In the genomic region with DNA sequence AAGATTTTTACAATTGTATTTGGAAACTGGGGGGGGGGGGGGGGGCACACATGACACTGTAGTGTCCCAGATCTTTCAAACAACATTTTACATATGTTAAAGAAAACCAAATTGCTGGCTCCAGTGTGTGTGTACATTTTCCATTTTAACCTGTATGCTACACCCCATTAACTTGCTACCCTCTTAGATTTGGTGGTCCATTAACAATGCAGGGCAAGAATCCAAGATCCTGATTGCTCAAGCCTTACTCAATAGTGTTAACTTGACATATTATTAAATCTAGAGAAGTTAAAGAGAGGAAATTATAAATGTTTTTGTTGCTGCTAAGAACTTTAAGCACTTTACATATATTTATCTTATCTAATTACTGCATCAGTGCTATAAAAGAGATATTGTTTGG, we compare ENCODE assay signal across 18 mouse cellular contexts. TPM values are rescaled to one million over a fixed set of nuclear protein-coding genes. Genes with fewer than 3 reads are reported as not detected.
DNase-seq lines count a peak whose midpoint lies in the region; ATAC-seq lines count a peak whose summit lies in the region.
"Had no signal": no experiment of that assay in that cellular context is flagged by ENCODE, and none has a peak within 500 bp of the region (broad histone marks: within the 10 kb centered on the region; RNA-seq: fewer than 3 reads in every experiment).

No protein-coding gene starts in this region.

- H3K9me3 ChIP-seq in heart, embryonic 10.5 days = no peaks in the 10 kb centered on the region
- no peaks in the 10 kb centered on the region for H3K9me3 ChIP-seq in kidney, embryonic 16.5 days (ENCODE audit: low read length)
- H3K9me3 ChIP-seq in midbrain, embryonic 11.5 days (ENCODE audit: control insufficient read depth, low read length) = no peaks in the 10 kb centered on the region
- H3K9me3 ChIP-seq in midbrain, embryonic 13.5 days = no peaks in the 10 kb centered on the region
- no peaks in the 10 kb centered on the region for H3K9me3 ChIP-seq in hindbrain, embryonic 12.5 days (replicated peaks)
- H3K9me3 ChIP-seq: embryonic facial prominence, embryonic 13.5 days; forebrain, embryonic 13.5 days had no signal

- H3K4me3 ChIP-seq in heart, embryonic 10.5 days = no peak overlapping the region
- no peak overlapping the region for H3K4me3 ChIP-seq in kidney, embryonic 16.5 days (ENCODE audit: low read length)
- H3K4me3 ChIP-seq in midbrain, embryonic 11.5 days (ENCODE audit: low read depth, low read length) = no peak overlapping the region
- no peak overlapping the region for H3K4me3 ChIP-seq in midbrain, embryonic 13.5 days (replicated peaks)
- no peak overlapping the region for H3K4me3 ChIP-seq in hindbrain, embryonic 12.5 days
- H3K4me3 ChIP-seq: embryonic facial prominence, embryonic 13.5 days; forebrain, embryonic 13.5 days had no signal

- DNase-seq in heart, embryonic 10.5 days (ENCODE audit: low spot score) = no peak
- DNase-seq in heart, postnatal 36 days = no peak
- no peak for DNase-seq in kidney, postnatal 4 days
- peak; percentile 56 for DNase-seq in midbrain, embryonic 11.5 days (ENCODE audit: low spot score, missing footprints)
- DNase-seq: adrenal gland, postnatal 14 days; cerebellum, adult 11-12 months; cerebellum, adult 9-10 months; cerebellum, postnatal 36 days; forebrain, postnatal 0 days; gastrocnemius, postnatal 25 days; heart, postnatal 10 days had no signal

- peak overlapping the region; percentile 10; the same call in 1 of the 2 replicates for H3K27ac ChIP-seq in heart, embryonic 10.5 days
- no peak overlapping the region for H3K27ac ChIP-seq in kidney, embryonic 16.5 days (ENCODE audit: low read length)
- H3K27ac ChIP-seq in midbrain, embryonic 11.5 days (ENCODE audit: low read depth, low read length) = no peak overlapping the region
- no peak overlapping the region for H3K27ac ChIP-seq in midbrain, embryonic 13.5 days
- no peak overlapping the region for H3K27ac ChIP-seq in hindbrain, embryonic 12.5 days
- H3K27ac ChIP-seq: embryonic facial prominence, embryonic 13.5 days; forebrain, embryonic 13.5 days; hindbrain, embryonic 14.5 days had no signal

- no peaks in the 10 kb centered on the region for H3K36me3 ChIP-seq in heart, embryonic 10.5 days
- H3K36me3 ChIP-seq in kidney, embryonic 16.5 days (ENCODE audit: insufficient read depth, low read length) = no peaks in the 10 kb centered on the region
- no peaks in the 10 kb centered on the region for H3K36me3 ChIP-seq in midbrain, embryonic 11.5 days (ENCODE audit: control insufficient read depth, insufficient read depth, low read length)
- H3K36me3 ChIP-seq in midbrain, embryonic 13.5 days = no peaks in the 10 kb centered on the region
- no peaks in the 10 kb centered on the region for H3K36me3 ChIP-seq in hindbrain, embryonic 12.5 days
- H3K36me3 ChIP-seq: embryonic facial prominence, embryonic 13.5 days had no signal

- no peaks in the 10 kb centered on the region for H3K27me3 ChIP-seq in heart, embryonic 10.5 days (ENCODE audit: insufficient read depth, poor library complexity, severe bottlenecking)
- H3K27me3 ChIP-seq in kidney, embryonic 16.5 days (ENCODE audit: insufficient read depth, low read length) = no peaks in the 10 kb centered on the region
- no peaks in the 10 kb centered on the region for H3K27me3 ChIP-seq in midbrain, embryonic 11.5 days (ENCODE audit: control insufficient read depth, insufficient read depth, low read length)
- H3K27me3 ChIP-seq in midbrain, embryonic 13.5 days = no peaks in the 10 kb centered on the region
- no peaks in the 10 kb centered on the region for H3K27me3 ChIP-seq in hindbrain, embryonic 12.5 days
- H3K27me3 ChIP-seq: embryonic facial prominence, embryonic 13.5 days; forebrain, embryonic 13.5 days had no signal

- intact Hi-C loops in heart, postnatal 36 days (cut with DNase I) = no loop called here

- H3K4me1 ChIP-seq in heart, embryonic 10.5 days = 0 out of 2 replicates have a peak, but pooled peaks cover 6% of the 10 kb centered on the region
- H3K4me1 ChIP-seq in kidney, embryonic 16.5 days (ENCODE audit: insufficient read depth, low read length) = peaks cover 19% of the 10 kb centered on the region
- no peaks in the 10 kb centered on the region for H3K4me1 ChIP-seq in midbrain, embryonic 11.5 days (ENCODE audit: control insufficient read depth, insufficient read depth, low read length)
- H3K4me1 ChIP-seq in midbrain, embryonic 13.5 days (replicated peaks) = 0 out of 2 replicates have a peak, but pooled peaks cover 2% of the 10 kb centered on the region
- H3K4me1 ChIP-seq in hindbrain, embryonic 12.5 days = 0 out of 2 replicates have a peak, but pooled peaks cover 6% of the 10 kb centered on the region

- ATAC-seq in kidney, embryonic 16.5 days (ENCODE audit: low FRiP score, low TSS enrichment) = peak; percentile 72; the same call in 1 of the 2 replicates
- no peak for ATAC-seq in midbrain, embryonic 11.5 days (ENCODE audit: low FRiP score)
- no peak for ATAC-seq in midbrain, embryonic 13.5 days
- ATAC-seq in erythroid progenitor cell, adult 5-6 weeks (replicated peaks; ENCODE audit: low FRiP score, poor library complexity, severe bottlenecking) = no peak
- ATAC-seq in hindbrain, embryonic 12.5 days (ENCODE audit: low FRiP score) = no peak
- ATAC-seq: forebrain, embryonic 13.5 days; forebrain, postnatal 0 days had no signal

- no peak overlapping the region for H3K4me2 ChIP-seq in kidney, embryonic 16.5 days (replicated peaks; ENCODE audit: low read depth, low read length)
- H3K4me2 ChIP-seq in midbrain, embryonic 11.5 days = no peak overlapping the region
- no peak overlapping the region for H3K4me2 ChIP-seq in midbrain, embryonic 13.5 days (replicated peaks)
- no peak overlapping the region for H3K4me2 ChIP-seq in hindbrain, embryonic 12.5 days (replicated peaks)
- H3K4me2 ChIP-seq: embryonic facial prominence, embryonic 13.5 days; forebrain, embryonic 13.5 days; hindbrain, embryonic 14.5 days had no signal

- no peak overlapping the region for H3K9ac ChIP-seq in kidney, embryonic 16.5 days (replicated peaks; ENCODE audit: low read length)
- H3K9ac ChIP-seq in midbrain, embryonic 11.5 days (ENCODE audit: low read length) = no peak overlapping the region
- no peak overlapping the region for H3K9ac ChIP-seq in midbrain, embryonic 13.5 days (replicated peaks)
- H3K9ac ChIP-seq in hindbrain, embryonic 12.5 days = no peak overlapping the region
- H3K9ac ChIP-seq: embryonic facial prominence, embryonic 13.5 days; forebrain, embryonic 13.5 days; forebrain, postnatal 0 days; hindbrain, embryonic 14.5 days had no signal

RNA-seq across cellular contexts. Expression of a gene that starts 24.2 kb away (rescaled TPM):
- polyA plus RNA-seq in heart, embryonic 10.5 days (2016; fragmentation: Nextera tagmentation; extraction: Ambion mirVana) = 9.6 and 12.5 TPM in 2 replicates
- 10 to 100 TPM; 17.0 to 23.2 TPM for total RNA-seq in heart, postnatal 36 days (2021)
- 4.2 and 5.1 TPM in 2 replicates for polyA plus RNA-seq in kidney, embryonic 16.5 days (2015; fragmentation: Nextera tagmentation; extraction: Ambion mirVana)
- 5.1 and 6.2 TPM in 2 replicates for polyA plus RNA-seq in midbrain, embryonic 11.5 days (2014; fragmentation: Nextera tagmentation; extraction: Ambion mirVana)
- polyA plus RNA-seq in midbrain, embryonic 13.5 days (2015; fragmentation: Nextera tagmentation; extraction: Ambion mirVana) = 2.5 and 2.8 TPM in 2 replicates
- 78.4 and 114 TPM in 2 replicates for total RNA-seq in erythroid progenitor cell, adult 5-6 weeks (2015; ENCODE audit: low replicate concordance)
- total RNA-seq in erythroid progenitor cell, adult 5-6 weeks (2017; ENCODE audit: low replicate concordance) = 46.5 and 46.8 TPM in 2 replicates
- polyA plus RNA-seq in hindbrain, embryonic 12.5 days (2016; fragmentation: Nextera tagmentation; extraction: Ambion mirVana) = 7.8 and 8.4 TPM in 2 replicates
